Comparison of ENCODE assay signal across 20 mouse cellular contexts in the genomic region with DNA sequence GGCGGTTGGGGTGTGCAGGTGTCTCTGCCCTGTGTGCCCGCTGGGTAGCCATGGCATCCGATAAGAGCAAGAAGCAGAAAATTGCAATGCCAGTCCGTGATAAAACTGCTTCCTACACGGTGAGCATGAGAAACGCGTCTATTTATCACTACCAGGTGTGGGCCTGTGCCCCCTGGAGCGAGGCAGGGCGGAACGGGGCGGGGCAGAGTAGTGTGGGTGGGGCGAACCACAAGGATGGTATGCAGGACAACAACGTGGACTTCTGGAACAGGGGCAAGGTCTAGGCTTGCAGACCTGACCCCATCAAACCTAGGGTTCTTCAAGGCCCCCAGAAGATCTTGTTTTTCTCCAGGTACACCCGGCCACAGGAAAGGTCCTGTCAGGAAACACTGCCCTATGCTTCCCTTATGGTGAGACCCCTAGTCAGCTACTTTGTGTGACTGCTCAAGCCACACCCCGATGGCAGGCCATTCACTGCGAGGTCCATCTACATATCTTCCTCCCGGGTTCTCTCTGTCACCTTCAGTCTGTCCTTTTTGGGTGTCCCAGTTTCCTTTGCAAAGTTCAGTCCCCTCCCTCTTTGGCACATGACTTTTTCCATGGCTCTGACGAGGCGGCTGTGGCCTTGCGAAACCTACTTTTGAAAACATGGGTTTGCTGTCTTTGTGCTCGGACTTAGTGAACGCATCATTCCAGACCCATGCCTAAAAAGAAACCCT. TPM values are rescaled to one million over a fixed set of nuclear protein-coding genes. Genes with fewer than 3 reads are reported as not detected.
"Had no signal": no experiment of that assay in that cellular context is flagged by ENCODE, and none has a peak within 500 bp of the region (broad histone marks: within the 10 kb centered on the region; RNA-seq: fewer than 3 reads in every experiment).

Gene Tcl1, minus strand, starts transcription at position 193 of the 719 bp plus-strand sequence.

- H3K4me3 ChIP-seq: limb, embryonic 15.5 days; midbrain, embryonic 13.5 days; stomach, embryonic 15.5 days had no signal

- H3K27me3 ChIP-seq: limb, embryonic 15.5 days; midbrain, embryonic 13.5 days; stomach, embryonic 15.5 days had no signal

- H3K36me3 ChIP-seq: limb, embryonic 15.5 days; midbrain, embryonic 13.5 days; stomach, embryonic 15.5 days had no signal

- H3K4me1 ChIP-seq: limb, embryonic 15.5 days; stomach, embryonic 15.5 days had no signal

- H3K9ac ChIP-seq: limb, embryonic 15.5 days; liver, embryonic 14.5 days; midbrain, embryonic 13.5 days; stomach, embryonic 15.5 days had no signal

- DNase-seq: kidney, adult 8-10 months; kidney, postnatal 36 days; layer of hippocampus, adult 9-11 months; layer of hippocampus, postnatal 36 days; lung, adult 18-20 months; lung, postnatal 4 days; right cerebral cortex, postnatal 14 days; thymus, adult 2 months; thymus, postnatal 25 days had no signal

- H3K27ac ChIP-seq: kidney, postnatal 0 days; limb, embryonic 15.5 days; liver, embryonic 14.5 days; midbrain, embryonic 13.5 days; stomach, embryonic 15.5 days had no signal

- H3K9me3 ChIP-seq: limb, embryonic 15.5 days; midbrain, embryonic 13.5 days; stomach, embryonic 15.5 days had no signal

RNA-seq across cellular contexts. Expression of gene Tcl1, which starts in this region (rescaled TPM):
- polyA plus RNA-seq: kidney, postnatal 0 days; limb, embryonic 11.5 days; limb, embryonic 15.5 days; liver, embryonic 14.5 days; lung, embryonic 16.5 days; midbrain, embryonic 13.5 days; midbrain, postnatal 0 days; neural tube, embryonic 14.5 days; spleen, adult 2 months; stomach, embryonic 15.5 days; urinary bladder, adult 2 months had no signal
